ENCODE assay signal across 25 mouse cellular contexts in the genomic region with DNA sequence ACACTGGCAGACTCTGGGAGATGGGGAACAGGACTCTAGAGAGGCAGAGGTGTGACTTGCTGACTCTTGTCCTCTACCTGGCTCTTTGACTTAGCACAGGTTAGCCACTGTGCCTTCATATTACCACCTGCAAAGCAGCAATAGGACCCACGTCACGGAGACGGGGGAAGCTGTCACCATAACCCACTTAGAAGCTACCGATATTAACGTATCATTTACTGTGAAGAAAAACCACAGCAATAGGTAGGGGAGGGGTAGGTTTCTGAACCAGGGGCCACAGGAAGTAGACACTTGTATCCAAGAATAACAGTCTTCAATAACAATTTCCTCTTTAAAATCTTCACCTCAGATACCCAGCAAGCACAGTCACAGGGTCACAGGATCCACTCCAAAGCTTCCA. TPM values are rescaled to one million over a fixed set of nuclear protein-coding genes. Genes with fewer than 3 reads are reported as not detected.
DNase-seq lines count a peak whose midpoint lies in the region; ATAC-seq and TF ChIP-seq lines count a peak whose summit lies in the region.
"Had no signal": no experiment of that assay in that cellular context is flagged by ENCODE, and none has a peak within 500 bp of the region (broad histone marks: within the 10 kb centered on the region; RNA-seq: fewer than 3 reads in every experiment).

No protein-coding gene starts in this region.

- H3K27ac ChIP-seq in midbrain, postnatal 0 days (ENCODE audit: low read depth, low read length): no peak overlapping the region
- H3K27ac ChIP-seq: forebrain, embryonic 10.5 days; gastrocnemius, adult 2 months; hindbrain, embryonic 10.5 days; kidney, embryonic 15.5 days; limb, embryonic 10.5 days; liver, embryonic 15.5 days; lung, embryonic 15.5 days had no signal

- no peak overlapping the region for H3K4me2 ChIP-seq in midbrain, postnatal 0 days (ENCODE audit: low read depth, low read length, poor library complexity, severe bottlenecking)
- H3K4me2 ChIP-seq: heart, embryonic 11.5 days; kidney, embryonic 15.5 days; liver, embryonic 15.5 days; lung, embryonic 15.5 days had no signal

- no peaks in the 10 kb centered on the region for H3K9me3 ChIP-seq in midbrain, postnatal 0 days (ENCODE audit: low read length)
- H3K9me3 ChIP-seq: hindbrain, embryonic 10.5 days; kidney, embryonic 15.5 days; limb, embryonic 10.5 days; liver, embryonic 15.5 days; lung, embryonic 15.5 days had no signal

- DNase-seq in adrenal gland, postnatal 14 days: peak; percentile 2
- no peak for DNase-seq in adrenal gland, adult (ENCODE audit: inconsistent age in 2 of 2, low spot score in 1 of 2)
- peak; percentile 88 for DNase-seq in CD4-positive, CD25-positive, alpha-beta regulatory T cell, adult 2 months (ENCODE audit: low read depth, low spot score)
- DNase-seq in induced T-regulatory cell, adult 2 months (ENCODE audit: low read depth): peak; percentile 84
- peak; percentile 58 for DNase-seq in splenic B cell, adult 2 months (ENCODE audit: low read depth, low spot score)
- DNase-seq in midbrain, postnatal 0 days (ENCODE audit: low spot score): no peak
- no peak for DNase-seq in layer of hippocampus, postnatal 25 days (ENCODE audit: extremely low spot score in 1 of 2, low spot score in 1 of 2)
- DNase-seq: cerebellum, adult 11 months; cerebellum, adult 9-11 months; liver; lung, postnatal 36 days; midbrain, embryonic 14.5 days; right cerebral cortex, adult 18-20 months; right cerebral cortex, postnatal 4 days; thymus, postnatal 36 days had no signal

- no peak overlapping the region for H3K4me3 ChIP-seq in midbrain, postnatal 0 days (ENCODE audit: low read depth, low read length)
- H3K4me3 ChIP-seq: forebrain, embryonic 10.5 days; gastrocnemius, adult 2 months; hindbrain, embryonic 10.5 days; kidney, embryonic 15.5 days; limb, embryonic 10.5 days; liver, embryonic 15.5 days; lung, embryonic 15.5 days had no signal

- H3K9ac ChIP-seq in midbrain, postnatal 0 days (replicated peaks; ENCODE audit: low read length, poor library complexity, severe bottlenecking): no peak overlapping the region
- H3K9ac ChIP-seq: kidney, embryonic 15.5 days; liver, embryonic 15.5 days; lung, embryonic 15.5 days had no signal

- peaks cover 15% of the 10 kb centered on the region for H3K4me1 ChIP-seq in midbrain, postnatal 0 days (ENCODE audit: insufficient read depth, low read length)

- no peaks in the 10 kb centered on the region for H3K27me3 ChIP-seq in splenic B cell, adult 2 months (ENCODE audit: control insufficient read depth, insufficient read depth, low read length, poor library complexity, severe bottlenecking)
- no peaks in the 10 kb centered on the region for H3K27me3 ChIP-seq in midbrain, postnatal 0 days (ENCODE audit: insufficient read depth, low read length)
- H3K27me3 ChIP-seq: lung, embryonic 15.5 days had no signal

- no peaks in the 10 kb centered on the region for H3K36me3 ChIP-seq in splenic B cell, adult 2 months (ENCODE audit: control insufficient read depth, insufficient read depth, low read length, poor library complexity, severe bottlenecking)
- H3K36me3 ChIP-seq in midbrain, postnatal 0 days (ENCODE audit: insufficient read depth, low read length): peaks cover 8% of the 10 kb centered on the region

- TF ChIP-seq CTCF in midbrain, postnatal 0 days (IDR thresholded peaks at IDR 0.05): no peak

- WGBS in midbrain, postnatal 0 days: 93% methylated on average over 5 of the region's 5 CpGs

- ATAC-seq in midbrain, postnatal 0 days (ENCODE audit: low FRiP score): no peak
- ATAC-seq: hindbrain, embryonic 16.5 days; intestine, postnatal 0 days had no signal

RNA-seq across cellular contexts. Expression of a gene that starts 10.2 kb away (rescaled TPM):
- total RNA-seq in adrenal gland, postnatal 14 days (2021): 105 and 156 TPM in 2 replicates
- total RNA-seq in midbrain, postnatal 0 days (2014; rRNA removed): 48.6 and 53.4 TPM in 2 replicates
- polyA plus RNA-seq in midbrain, postnatal 0 days (2015; fragmentation: Nextera tagmentation; extraction: Ambion mirVana): 30.5 TPM in 2 replicates
- 10 to 100 TPM; 62.1 to 67.7 TPM for total RNA-seq in layer of hippocampus, postnatal 25 days (2021)

RNA-seq across cellular contexts. Expression of a gene that starts 35.0 kb away (rescaled TPM):
- 13.1 and 16.7 TPM in 2 replicates for total RNA-seq in adrenal gland, postnatal 14 days (2021)
- total RNA-seq in midbrain, postnatal 0 days (2014; rRNA removed): 14.9 and 15.5 TPM in 2 replicates
- 6.8 and 7.6 TPM in 2 replicates for polyA plus RNA-seq in midbrain, postnatal 0 days (2015; fragmentation: Nextera tagmentation; extraction: Ambion mirVana)
- total RNA-seq in layer of hippocampus, postnatal 25 days (2021): 10 to 100 TPM; 13.8 to 16.7 TPM

RNA-seq across cellular contexts. Expression of a gene that starts 53.0 kb away (rescaled TPM):
- total RNA-seq in adrenal gland, postnatal 14 days (2021): 7.4 and 7.7 TPM in 2 replicates
- 9.6 and 10.6 TPM in 2 replicates for total RNA-seq in midbrain, postnatal 0 days (2014; rRNA removed)
- 5.6 and 6.7 TPM in 2 replicates for polyA plus RNA-seq in midbrain, postnatal 0 days (2015; fragmentation: Nextera tagmentation; extraction: Ambion mirVana)
- 1 to 10 TPM; 4.0 to 4.4 TPM for total RNA-seq in layer of hippocampus, postnatal 25 days (2021)

Comparison
In these comparisons a context has a peak if more than half of its experiments do, and no peak if none do; other contexts are left out.
1. DNase-seq: peak in adrenal gland, postnatal 14 days (single experiment), CD4-positive, CD25-positive, alpha-beta regulatory T cell, adult 2 months (single experiment), induced T-regulatory cell, adult 2 months (single experiment) and splenic B cell, adult 2 months (single experiment); none in adrenal gland, adult (0 of 2), midbrain, postnatal 0 days (single experiment) and layer of hippocampus, postnatal 25 days (0 of 2).